Mouse (Mus musculus): Measurements from ENCODE around the gene Wdr59. TPM values are rescaled to one million over a fixed set of nuclear protein-coding genes. Genes with fewer than 3 reads are reported as not detected.

The Wdr59 gene
- polyA plus RNA-seq (2012; rRNA removed): 2.7 and 2.8 TPM in 2 replicates

GRCm38 (mm10) chr8:111521713-111522429 lies at the start of gene Wdr59:
Gene Wdr59, minus strand, starts transcription at chr8:111522092.

GRCm38 (mm10) chr8:111536031-111536977 lies 14.4 kb upstream of the Wdr59 start, which contains the start of gene Znrf1:
Gene Znrf1, plus strand, starts transcription at chr8:111536097.

Other genes with a start within 250 kb of the Wdr59 start
- gene Rfwd3, start 221.9 kb downstream of the Wdr59 start, polyA plus RNA-seq (2012; rRNA removed): 22.9 and 29.5 TPM in 2 replicates
- gene Mlkl, start 183.9 kb downstream of the Wdr59 start, polyA plus RNA-seq (2012; rRNA removed): 1.7 and 2.7 TPM in 2 replicates
- 0.02 and 0.03 TPM in 2 replicates for gene Fa2h, start 128.3 kb downstream of the Wdr59 start, polyA plus RNA-seq (2012; rRNA removed)
- 11.3 and 12.5 TPM in 2 replicates for gene Znrf1, start 14.0 kb upstream of the Wdr59 start, polyA plus RNA-seq (2012; rRNA removed)
- gene Ldhd, start 108.3 kb upstream of the Wdr59 start, polyA plus RNA-seq (2012; rRNA removed): 0.13 and 0.15 TPM in 2 replicates
- gene Zfp1, start 121.3 kb upstream of the Wdr59 start, polyA plus RNA-seq (2012; rRNA removed): 3.7 and 4.2 TPM in 2 replicates
- 0.05 and 1.7 TPM in 2 replicates for gene Ctrb1, start 168.9 kb upstream of the Wdr59 start, polyA plus RNA-seq (2012; rRNA removed)
- 5.1 and 5.6 TPM in 2 replicates for gene Bcar1, start 221.7 kb upstream of the Wdr59 start, polyA plus RNA-seq (2012; rRNA removed)